Mouse (Mus musculus) stomach, embryonic 14.5 days (tissue): ENCODE results near the gene Stpg3. TPM values are rescaled to one million over a fixed set of nuclear protein-coding genes. Genes with fewer than 3 reads are reported as not detected.

Experiments
- ATAC-seq: fragments of 200-750 bp; cut with Nextera tagmentation; 2 replicates; pipeline ENCODE4 v1.8.0; 2017; ENCODE audit warnings: low read depth, moderate TSS enrichment; ENCODE audit not compliant: insufficient number of reproducible peaks, insufficient read depth, low FRiP score
- H3K27ac ChIP-seq: fragments of 300-500 bp; sonication (generic); 2 replicates; pipeline ENCODE4 v1.5.1; 2014; ENCODE audit warnings: mild to moderate bottlenecking, low read length, moderate library complexity, mixed read lengths
- H3K27me3 ChIP-seq: fragments of 300-500 bp; sonication (generic); 2 replicates; pipeline ENCODE4 v1.6.1; 2014; ENCODE audit warnings: low read length, control low read depth, mixed read lengths; ENCODE audit not compliant: control insufficient read depth, insufficient read depth
- H3K36me3 ChIP-seq: fragments of 300-500 bp; sonication (generic); 2 replicates; pipeline ENCODE4 v1.6.1; 2014; ENCODE audit warnings: mild to moderate bottlenecking, control low read depth, low read length, moderate library complexity, mixed read lengths; ENCODE audit not compliant: control insufficient read depth, insufficient read depth
- H3K4me1 ChIP-seq: fragments of 300-500 bp; sonication (generic); 2 replicates; pipeline ENCODE4 v1.6.1; 2014; ENCODE audit warnings: low read length, control low read depth, mixed read lengths; ENCODE audit not compliant: control insufficient read depth, insufficient read depth
- H3K4me2 ChIP-seq: fragments of 300-500 bp; sonication (generic); replicated peaks from 2 replicates; pipeline ENCODE4 v1.6.1; 2014; ENCODE audit warnings: low read depth, low read length, control low read depth
- H3K4me3 ChIP-seq: fragments of 300-500 bp; sonication (generic); 2 replicates; pipeline ENCODE4 v1.5.1; 2014; ENCODE audit warnings: low read depth, low read length, control low read depth
- H3K9ac ChIP-seq: fragments of 300-500 bp; sonication (generic); replicated peaks from 2 replicates; pipeline ENCODE4 v1.6.1; 2014; ENCODE audit warnings: low read depth, mild to moderate bottlenecking, control low read depth, low read length, moderate library complexity, mixed read lengths
- H3K9me3 ChIP-seq: fragments of 300-500 bp; sonication (generic); 2 replicates; pipeline ENCODE4 v1.6.1; 2016; ENCODE audit warnings: low read depth, low read length, control low read depth; ENCODE audit not compliant: control insufficient read depth
- WGBS: fragments of 180-500 bp; shearing (Covaris S2); extraction: QIAGEN DNeasy Blood & Tissue Kit; methylation state at CpG from one replicate; pipeline ENCODE4 v1.1.7; 2014; 5-methylcytosine and 5-hydroxymethylcytosine counted together
- polyA plus RNA-seq: library from polyadenylated mRNA; unstranded; fragments of >200 nt; fragmentation: Nextera tagmentation; extraction: Ambion mirVana; gene quantifications from 2 replicates; pipeline ENCODE4 v1.2.1, GENCODE M21; 2014

Stpg3 gene
- polyA plus RNA-seq, 1 experiment from 2014 or later: not detected

- H3K4me2 ChIP-seq: peak overlapping the region; percentile 36
- peaks cover 15% of the 10 kb centered on the region for H3K36me3 ChIP-seq
- H3K9ac ChIP-seq: no peak overlapping the region; the same call in 1 of the 2 replicates
- H3K4me3 ChIP-seq: peak overlapping the region; percentile 27
- H3K4me1 ChIP-seq: peaks cover 14% of the 10 kb centered on the region; the same call in 1 of the 2 replicates
- 17% methylated on average over 55 of the region's 55 CpGs for WGBS
- 0 out of 2 replicates have a peak, but pooled peaks cover 8% of the 10 kb centered on the region for H3K27me3 ChIP-seq
- no peaks in the 10 kb centered on the region for H3K9me3 ChIP-seq
- peak; percentile 12; the same call in 1 of the 2 replicates for ATAC-seq
- peak overlapping the region; percentile 81; the same call in 1 of the 2 replicates for H3K27ac ChIP-seq
These were observed 19.0 kb downstream of the Stpg3 start for GRCm38 (mm10) chr2:25195211-25196156.

- H3K36me3 ChIP-seq: peaks cover 7% of the 10 kb centered on the region
- peaks cover 14% of the 10 kb centered on the region; the same call in 1 of the 2 replicates for H3K4me1 ChIP-seq
- H3K4me2 ChIP-seq: peak overlapping the region; percentile 36; the same call in 1 of the 2 replicates
- H3K9ac ChIP-seq: no peak overlapping the region; the same call in 1 of the 2 replicates
- H3K9me3 ChIP-seq: no peaks in the 10 kb centered on the region
- no peak for ATAC-seq
- no peak overlapping the region; the same call in 1 of the 2 replicates for H3K27ac ChIP-seq
- WGBS: 84% methylated on average over 17 of the region's 17 CpGs
- 0 out of 2 replicates have a peak, but pooled peaks cover 8% of the 10 kb centered on the region for H3K27me3 ChIP-seq
- H3K4me3 ChIP-seq: no peak overlapping the region
These were observed 19.8 kb downstream of the Stpg3 start for GRCm38 (mm10) chr2:25194486-25195171.

GRCm38 (mm10) chr2:25194006-25194405 is 20.4 kb downstream of the Stpg3 start:
- H3K4me2 ChIP-seq: no peak overlapping the region
- H3K4me1 ChIP-seq: peaks cover 14% of the 10 kb centered on the region; the same call in 1 of the 2 replicates
- no peaks in the 10 kb centered on the region for H3K9me3 ChIP-seq
- WGBS: 79% methylated on average over 5 of the region's 5 CpGs
- ATAC-seq: no peak
- H3K9ac ChIP-seq: no peak overlapping the region
- H3K27ac ChIP-seq: no peak overlapping the region
- 0 out of 2 replicates have a peak, but pooled peaks cover 8% of the 10 kb centered on the region for H3K27me3 ChIP-seq
- H3K36me3 ChIP-seq: peaks cover under 1% of the 10 kb centered on the region; the same call in 1 of the 2 replicates
- no peak overlapping the region for H3K4me3 ChIP-seq

- H3K4me3 ChIP-seq: no peak overlapping the region
- no peak overlapping the region for H3K9ac ChIP-seq
- peak; percentile 76 for ATAC-seq
- H3K36me3 ChIP-seq: no peaks in the 10 kb centered on the region; the same call in 1 of the 2 replicates
- peak overlapping the region; percentile 8; the same call in 1 of the 2 replicates for H3K4me2 ChIP-seq
- H3K27me3 ChIP-seq: 0 out of 2 replicates have a peak, but pooled peaks cover 8% of the 10 kb centered on the region
- WGBS: under 1% methylated on average over 6 of the region's 6 CpGs
- H3K4me1 ChIP-seq: peaks cover 14% of the 10 kb centered on the region; the same call in 1 of the 2 replicates
- no peak overlapping the region for H3K27ac ChIP-seq
- H3K9me3 ChIP-seq: no peaks in the 10 kb centered on the region
These were observed 21.1 kb downstream of the Stpg3 start for GRCm38 (mm10) chr2:25193330-25193770.

- no peak for ATAC-seq
- no peak overlapping the region for H3K4me3 ChIP-seq
- no peak overlapping the region for H3K9ac ChIP-seq
- H3K36me3 ChIP-seq: no peaks in the 10 kb centered on the region
- H3K4me2 ChIP-seq: no peak overlapping the region
- H3K9me3 ChIP-seq: no peaks in the 10 kb centered on the region
- 84% methylated on average over 6 of the region's 6 CpGs for WGBS
- H3K27me3 ChIP-seq: peaks cover 9% of the 10 kb centered on the region; the same call in 1 of the 2 replicates
- H3K27ac ChIP-seq: no peak overlapping the region
- H3K4me1 ChIP-seq: no peaks in the 10 kb centered on the region
These were observed 26.6 kb downstream of the Stpg3 start for GRCm38 (mm10) chr2:25187841-25188240.

- Histone ChIP-seq H3K27ac (no peak overlapping the region), H3K4me1 (no peaks in the 10 kb centered on the region), H3K9me3 (no peaks in the 10 kb centered on the region), H3K36me3 (no peaks in the 10 kb centered on the region), H3K4me3 (no peak overlapping the region; the same call in 1 of the 2 replicates), H3K9ac (peak overlapping the region; percentile 15), H3K4me2 (peak overlapping the region; percentile 95), H3K27me3 (peaks cover 9% of the 10 kb centered on the region; the same call in 1 of the 2 replicates)
- no peak for ATAC-seq
- 36% methylated on average over 5 of the region's 5 CpGs for WGBS
These were observed 27.9 kb downstream of the Stpg3 start for GRCm38 (mm10) chr2:25186575-25186930.

GRCm38 (mm10) chr2:25185625-25186574 is 28.5 kb downstream of the Stpg3 start:
- Histone ChIP-seq H3K9me3 (no peaks in the 10 kb centered on the region), H3K36me3 (no peaks in the 10 kb centered on the region), H3K4me1 (peaks cover 4% of the 10 kb centered on the region; the same call in 1 of the 2 replicates), H3K9ac (peak overlapping the region; percentile 15), H3K27ac (peak overlapping the region; percentile 45; the same call in 1 of the 2 replicates), H3K27me3 (peaks cover 9% of the 10 kb centered on the region; the same call in 1 of the 2 replicates), H3K4me3 (peak overlapping the region; percentile 42), H3K4me2 (peak overlapping the region; percentile 95)
- 1% methylated on average over 64 of the region's 64 CpGs for WGBS
- ATAC-seq: peak; percentile 50; the same call in 1 of the 2 replicates
